Mouse (Mus musculus): ENCODE results near the gene Stk11ip.

- TF ChIP-seq CTCF (IDR thresholded peaks at IDR 0.05; ENCODE audit: low read depth, low read length) (no peak), GATA1 (IDR thresholded peaks at IDR 0.05; ENCODE audit: borderline replicate concordance, low read length) (no peak)
Observed at GRCm38 (mm10) chr1:75530546-75530945, 9.2 kb downstream of the Stk11ip start.

All from G1E (cell line).